Comparison of ENCODE assay signal across 9 mouse cellular contexts in genomic region chr8:60891757-60892156, GRCm38 (mm10). TPM values are rescaled to one million over a fixed set of nuclear protein-coding genes. Genes with fewer than 3 reads are reported as not detected.
A peak's percentile ranks its signal among the peaks of the same experiment; 100 is the strongest.
DNase-seq lines count a peak whose midpoint lies in the region; ATAC-seq and TF ChIP-seq lines count a peak whose summit lies in the region.
"Had no signal": no experiment of that assay in that cellular context is flagged by ENCODE, and none has a peak within 500 bp of the region (broad histone marks: within the 10 kb centered on the region; RNA-seq: fewer than 3 reads in every experiment).

No protein-coding gene starts in this region.

- no peak for DNase-seq in heart, postnatal 4 days
- DNase-seq in liver, postnatal 0 days, result no peak
- DNase-seq in gastrocnemius, postnatal 10 days, result no peak
- DNase-seq in frontal cortex, postnatal 36 days (ENCODE audit: low spot score in 2 of 2), result no peak
- DNase-seq in right cerebral cortex, postnatal 10 days (ENCODE audit: low spot score in 2 of 2), result no peak
- DNase-seq: cerebellum, adult 9-11 months had no signal

- no peak overlapping the region for H3K4me3 ChIP-seq in heart, embryonic 16.5 days (ENCODE audit: low read length)
- H3K4me3 ChIP-seq in ES-Bruce4 (ENCODE audit: low read depth, low read length), result no peak overlapping the region
- H3K4me3 ChIP-seq in forebrain, embryonic 15.5 days, result no peak overlapping the region
- H3K4me3 ChIP-seq in liver, postnatal 0 days (ENCODE audit: low read depth, low read length), result peak overlapping the region; percentile 72

- no peak overlapping the region for H3K9ac ChIP-seq in heart, embryonic 16.5 days (ENCODE audit: low read length)
- H3K9ac ChIP-seq in ES-Bruce4 (ENCODE audit: low read depth, poor library complexity, severe bottlenecking), result peak overlapping the region; percentile 88; the same call in 1 of the 2 replicates
- no peak overlapping the region for H3K9ac ChIP-seq in forebrain, embryonic 15.5 days (replicated peaks)
- H3K9ac ChIP-seq in liver, postnatal 0 days (replicated peaks), result no peak overlapping the region

- TF ChIP-seq CTCF in ES-Bruce4 (IDR thresholded peaks at IDR 0.05; ENCODE audit: low read depth, low read length), result no peak
- no peak for TF ChIP-seq CTCF in liver, postnatal 0 days (IDR thresholded peaks at IDR 0.05; ENCODE audit: low read depth)

- WGBS in heart, embryonic 16.5 days, result 88% methylated on average over 4 of the region's 4 CpGs
- 94% methylated on average over 4 of the region's 4 CpGs for WGBS in forebrain, embryonic 15.5 days
- 79% methylated on average over 4 of the region's 4 CpGs for WGBS in liver, postnatal 0 days (ENCODE audit: insufficient replicate concordance)

- H3K27ac ChIP-seq in heart, embryonic 16.5 days (ENCODE audit: low read length), result no peak overlapping the region
- no peak overlapping the region for H3K27ac ChIP-seq in ES-Bruce4 (ENCODE audit: insufficient read depth, low read length)
- no peak overlapping the region for H3K27ac ChIP-seq in forebrain, embryonic 15.5 days (replicated peaks)
- no peak overlapping the region for H3K27ac ChIP-seq in liver, postnatal 0 days (ENCODE audit: low read depth)

- TF ChIP-seq EP300 in ES-Bruce4 (IDR thresholded peaks at IDR 0.05; ENCODE audit: insufficient read depth, low read depth, low read length), result no peak
- no peak for TF ChIP-seq EP300 in liver, postnatal 0 days (IDR thresholded peaks at IDR 0.05; ENCODE audit: low read depth)

- TF ChIP-seq POLR2A in ES-Bruce4 (IDR thresholded peaks at IDR 0.05; ENCODE audit: insufficient read depth, low read length), result no peak

- no peak for ATAC-seq in heart, embryonic 16.5 days (replicated peaks; ENCODE audit: extremely low read depth, insufficient read depth, low FRiP score)
- ATAC-seq in forebrain, embryonic 15.5 days (replicated peaks), result no peak
- ATAC-seq in liver, postnatal 0 days, result no peak

- H3K4me1 ChIP-seq in heart, embryonic 16.5 days (ENCODE audit: control insufficient read depth, insufficient read depth, low read length), result peaks cover 38% of the 10 kb centered on the region
- no peaks in the 10 kb centered on the region for H3K4me1 ChIP-seq in ES-Bruce4 (ENCODE audit: control insufficient read depth, insufficient read depth, low read length)
- H3K4me1 ChIP-seq in forebrain, embryonic 15.5 days, result peaks cover 22% of the 10 kb centered on the region
- H3K4me1 ChIP-seq in liver, postnatal 0 days (ENCODE audit: insufficient read depth), result peaks cover 16% of the 10 kb centered on the region

- no peaks in the 10 kb centered on the region for H3K27me3 ChIP-seq in heart, embryonic 16.5 days (ENCODE audit: control insufficient read depth, insufficient read depth, low read length)
- H3K27me3 ChIP-seq in ES-Bruce4 (ENCODE audit: control insufficient read depth, insufficient read depth, low read length, poor library complexity, severe bottlenecking), result no peaks in the 10 kb centered on the region; the same call in 1 of the 2 replicates
- H3K27me3 ChIP-seq in forebrain, embryonic 15.5 days, result no peaks in the 10 kb centered on the region
- H3K27me3 ChIP-seq in liver, postnatal 0 days (ENCODE audit: insufficient read depth, low read length), result no peaks in the 10 kb centered on the region

- H3K36me3 ChIP-seq in heart, embryonic 16.5 days (ENCODE audit: control insufficient read depth, insufficient read depth), result no peaks in the 10 kb centered on the region
- H3K36me3 ChIP-seq in ES-Bruce4 (ENCODE audit: control insufficient read depth, insufficient read depth, low read length, poor library complexity, severe bottlenecking), result peaks cover 15% of the 10 kb centered on the region
- H3K36me3 ChIP-seq in forebrain, embryonic 15.5 days, result no peaks in the 10 kb centered on the region
- H3K36me3 ChIP-seq in liver, postnatal 0 days (replicated peaks; ENCODE audit: insufficient read depth, low read length), result peaks cover 6% of the 10 kb centered on the region; the same call in 1 of the 2 replicates

- peak overlapping the region; percentile 78; the same call in 1 of the 2 replicates for H3K4me2 ChIP-seq in heart, embryonic 16.5 days (ENCODE audit: low read depth, low read length)
- peak overlapping the region; percentile 73 for H3K4me2 ChIP-seq in forebrain, embryonic 15.5 days (replicated peaks)
- peak overlapping the region; percentile 67 for H3K4me2 ChIP-seq in liver, postnatal 0 days (ENCODE audit: low read depth, low read length)

- H3K9me3 ChIP-seq in heart, embryonic 16.5 days (replicated peaks; ENCODE audit: control insufficient read depth, low read length), result no peaks in the 10 kb centered on the region
- no peaks in the 10 kb centered on the region for H3K9me3 ChIP-seq in ES-Bruce4 (replicated peaks; ENCODE audit: control insufficient read depth, insufficient read depth, low read length, poor library complexity, severe bottlenecking)
- H3K9me3 ChIP-seq in forebrain, embryonic 15.5 days, result no peaks in the 10 kb centered on the region
- H3K9me3 ChIP-seq in liver, postnatal 0 days (ENCODE audit: low read length), result no peaks in the 10 kb centered on the region

RNA-seq across cellular contexts. Expression of gene Hpf1, which starts 1.5 kb away (rescaled TPM):
- polyA plus RNA-seq in heart, embryonic 16.5 days (2015; fragmentation: Nextera tagmentation; extraction: Ambion mirVana), result 55.5 and 73.4 TPM in 2 replicates
- 10 to 100 TPM; 32.2 to 32.3 TPM for total RNA-seq in heart, postnatal 4 days (2021)
- 96.8 and 108 TPM in 2 replicates for polyA plus RNA-seq in ES-Bruce4 (2011; ENCODE audit: insufficient read depth, insufficient read length, low read depth, missing spikeins)
- polyA plus RNA-seq in forebrain, embryonic 15.5 days (2015; fragmentation: Nextera tagmentation; extraction: Ambion mirVana), result 105 and 106 TPM in 2 replicates
- 40.8 and 43.4 TPM in 2 replicates for polyA plus RNA-seq in liver, postnatal 0 days (2015; fragmentation: Nextera tagmentation; extraction: Ambion mirVana)
- 10 to 100 TPM; 14.1 to 15.4 TPM for total RNA-seq in gastrocnemius, postnatal 10 days (2021)
